Mouse (Mus musculus): Measurements from ENCODE around the gene Mrpl39. TPM values are rescaled to one million over a fixed set of nuclear protein-coding genes. Genes with fewer than 3 reads are reported as not detected.
A peak's percentile ranks its signal among the peaks of the same experiment; 100 is the strongest.

Gene Mrpl39
- polyA plus RNA-seq, 1 experiment from 2014 or later: 50.3 TPM

GRCm38 (mm10) chr16:84774761-84775231, 39.3 kb upstream of the Mrpl39 start:
- peaks cover 37% of the 10 kb centered on the region for H3K27me3 ChIP-seq (replicated peaks; ENCODE audit: control insufficient read depth, insufficient read depth, low read length)
- H3K9me3 ChIP-seq (ENCODE audit: control insufficient read depth, low read length): no peaks in the 10 kb centered on the region
- H3K36me3 ChIP-seq (ENCODE audit: control insufficient read depth, insufficient read depth, low read length): no peaks in the 10 kb centered on the region
- no peak for ATAC-seq (replicated peaks; ENCODE audit: low FRiP score)
- peak overlapping the region; percentile 54 for H3K4me3 ChIP-seq (ENCODE audit: low read depth, low read length)
- peak overlapping the region; percentile 91 for H3K4me2 ChIP-seq
- WGBS: 4% methylated on average over 23 of the region's 23 CpGs
- H3K4me1 ChIP-seq (replicated peaks; ENCODE audit: control insufficient read depth, insufficient read depth, low read length): no peaks in the 10 kb centered on the region
- H3K9ac ChIP-seq (ENCODE audit: low read depth, low read length): no peak overlapping the region; the same call in 1 of the 2 replicates
- DNase-seq (ENCODE audit: low spot score): peak; percentile 46
- no peak overlapping the region for H3K27ac ChIP-seq (ENCODE audit: low read depth, low read length)

- Histone ChIP-seq H3K36me3 (ENCODE audit: control insufficient read depth, insufficient read depth, low read length) (no peaks in the 10 kb centered on the region), H3K9ac (ENCODE audit: low read depth, low read length) (peak within 1 kb of the TSS; percentile 35; the same call in 1 of the 2 replicates), H3K4me1 (replicated peaks; ENCODE audit: control insufficient read depth, insufficient read depth, low read length) (no peaks in the 10 kb centered on the region), H3K27me3 (replicated peaks; ENCODE audit: control insufficient read depth, insufficient read depth, low read length) (peaks cover 37% of the 10 kb centered on the region), H3K27ac (ENCODE audit: low read depth, low read length) (no peak within 1 kb of the TSS), H3K4me2 (peak within 1 kb of the TSS; percentile 91), H3K9me3 (ENCODE audit: control insufficient read depth, low read length) (no peaks in the 10 kb centered on the region), H3K4me3 (ENCODE audit: low read depth, low read length) (peak within 1 kb of the TSS; percentile 54)
- 1% methylated on average over 43 of the region's 43 CpGs for WGBS
- ATAC-seq (replicated peaks; ENCODE audit: low FRiP score) (peak; percentile 70), DNase-seq (ENCODE audit: low spot score) (peak; percentile 63)
These were observed 38.6 kb upstream of the Mrpl39 start, which contains the start of gene Jam2 for GRCm38 (mm10) chr16:84774003-84774703. Gene Jam2, plus strand, starts transcription at chr16:84774123.

GRCm38 (mm10) chr16:84773268-84773861, 37.8 kb upstream of the Mrpl39 start:
- no peaks in the 10 kb centered on the region for H3K4me1 ChIP-seq (replicated peaks; ENCODE audit: control insufficient read depth, insufficient read depth, low read length)
- DNase-seq (ENCODE audit: low spot score) (no peak), ATAC-seq (replicated peaks; ENCODE audit: low FRiP score) (no peak)
- peak overlapping the region; percentile 54 for H3K4me3 ChIP-seq (ENCODE audit: low read depth, low read length)
- peaks cover 37% of the 10 kb centered on the region for H3K27me3 ChIP-seq (replicated peaks; ENCODE audit: control insufficient read depth, insufficient read depth, low read length)
- 6% methylated on average over 15 of the region's 15 CpGs for WGBS
- peak overlapping the region; percentile 91 for H3K4me2 ChIP-seq
- no peaks in the 10 kb centered on the region for H3K9me3 ChIP-seq (ENCODE audit: control insufficient read depth, low read length)
- no peaks in the 10 kb centered on the region for H3K36me3 ChIP-seq (ENCODE audit: control insufficient read depth, insufficient read depth, low read length)
- no peak overlapping the region for H3K9ac ChIP-seq (ENCODE audit: low read depth, low read length)
- H3K27ac ChIP-seq (ENCODE audit: low read depth, low read length): no peak overlapping the region

GRCm38 (mm10) chr16:84772496-84773267, 37.1 kb upstream of the Mrpl39 start:
- ATAC-seq (replicated peaks; ENCODE audit: low FRiP score) (no peak), DNase-seq (ENCODE audit: low spot score) (no peak)
- Histone ChIP-seq H3K4me1 (replicated peaks; ENCODE audit: control insufficient read depth, insufficient read depth, low read length) (no peaks in the 10 kb centered on the region), H3K4me2 (no peak overlapping the region; the same call in 1 of the 2 replicates), H3K27me3 (replicated peaks; ENCODE audit: control insufficient read depth, insufficient read depth, low read length) (peaks cover 37% of the 10 kb centered on the region), H3K9me3 (ENCODE audit: control insufficient read depth, low read length) (no peaks in the 10 kb centered on the region), H3K36me3 (ENCODE audit: control insufficient read depth, insufficient read depth, low read length) (no peaks in the 10 kb centered on the region), H3K27ac (ENCODE audit: low read depth, low read length) (no peak overlapping the region), H3K9ac (ENCODE audit: low read depth, low read length) (no peak overlapping the region), H3K4me3 (ENCODE audit: low read depth, low read length) (no peak overlapping the region)
- 37% methylated on average over 8 of the region's 8 CpGs for WGBS

- DNase-seq (ENCODE audit: low spot score): no peak
- WGBS: 88% methylated on average over 2 of the region's 2 CpGs
These were observed 35.9 kb upstream of the Mrpl39 start for GRCm38 (mm10) chr16:84771461-84771860.

GRCm38 (mm10) chr16:84770891-84771290, 35.3 kb upstream of the Mrpl39 start:
- no peaks in the 10 kb centered on the region for H3K36me3 ChIP-seq (ENCODE audit: control insufficient read depth, insufficient read depth, low read length)
- no peak overlapping the region for H3K9ac ChIP-seq (ENCODE audit: low read depth, low read length)
- H3K4me2 ChIP-seq: no peak overlapping the region
- H3K4me3 ChIP-seq (ENCODE audit: low read depth, low read length): no peak overlapping the region
- H3K9me3 ChIP-seq (ENCODE audit: control insufficient read depth, low read length): no peaks in the 10 kb centered on the region
- peaks cover 29% of the 10 kb centered on the region for H3K27me3 ChIP-seq (replicated peaks; ENCODE audit: control insufficient read depth, insufficient read depth, low read length)
- 66% methylated on average over 7 of the region's 7 CpGs for WGBS
- H3K27ac ChIP-seq (ENCODE audit: low read depth, low read length): no peak overlapping the region
- DNase-seq (ENCODE audit: low spot score): no peak
- H3K4me1 ChIP-seq (replicated peaks; ENCODE audit: control insufficient read depth, insufficient read depth, low read length): no peaks in the 10 kb centered on the region
- no peak for ATAC-seq (replicated peaks; ENCODE audit: low FRiP score)

More at GRCm38 (mm10) chr16:84771461-84771860, 35.9 kb upstream of the Mrpl39 start:
- ATAC-seq (replicated peaks; ENCODE audit: low FRiP score): no peak
- Histone ChIP-seq H3K27ac (ENCODE audit: low read depth, low read length) (no peak overlapping the region), H3K27me3 (replicated peaks; ENCODE audit: control insufficient read depth, insufficient read depth, low read length) (peaks cover 35% of the 10 kb centered on the region), H3K36me3 (ENCODE audit: control insufficient read depth, insufficient read depth, low read length) (no peaks in the 10 kb centered on the region), H3K4me3 (ENCODE audit: low read depth, low read length) (no peak overlapping the region), H3K4me1 (replicated peaks; ENCODE audit: control insufficient read depth, insufficient read depth, low read length) (no peaks in the 10 kb centered on the region), H3K9ac (ENCODE audit: low read depth, low read length) (no peak overlapping the region), H3K4me2 (no peak overlapping the region), H3K9me3 (ENCODE audit: control insufficient read depth, low read length) (no peaks in the 10 kb centered on the region)

- ATAC-seq (replicated peaks; ENCODE audit: low FRiP score): no peak
- 81% methylated on average over 19 of the region's 19 CpGs for WGBS
- H3K27me3 ChIP-seq (replicated peaks; ENCODE audit: control insufficient read depth, insufficient read depth, low read length): peaks cover 19% of the 10 kb centered on the region
- no peak overlapping the region for H3K27ac ChIP-seq (ENCODE audit: low read depth, low read length)
- H3K4me2 ChIP-seq: no peak overlapping the region
- DNase-seq (ENCODE audit: low spot score): no peak
- H3K9ac ChIP-seq (ENCODE audit: low read depth, low read length): no peak overlapping the region
- H3K4me3 ChIP-seq (ENCODE audit: low read depth, low read length): no peak overlapping the region
- no peaks in the 10 kb centered on the region for H3K9me3 ChIP-seq (ENCODE audit: control insufficient read depth, low read length)
- no peaks in the 10 kb centered on the region for H3K4me1 ChIP-seq (replicated peaks; ENCODE audit: control insufficient read depth, insufficient read depth, low read length)
- no peaks in the 10 kb centered on the region for H3K36me3 ChIP-seq (ENCODE audit: control insufficient read depth, insufficient read depth, low read length)
These were observed 34.3 kb upstream of the Mrpl39 start for GRCm38 (mm10) chr16:84769619-84770464.

GRCm38 (mm10) chr16:84769182-84769581, 33.6 kb upstream of the Mrpl39 start:
- DNase-seq (ENCODE audit: low spot score) (no peak), ATAC-seq (replicated peaks; ENCODE audit: low FRiP score) (no peak)
- WGBS: 71% methylated on average over 4 of the region's 4 CpGs
- Histone ChIP-seq H3K9me3 (ENCODE audit: control insufficient read depth, low read length) (no peaks in the 10 kb centered on the region), H3K9ac (ENCODE audit: low read depth, low read length) (no peak overlapping the region), H3K4me1 (replicated peaks; ENCODE audit: control insufficient read depth, insufficient read depth, low read length) (no peaks in the 10 kb centered on the region), H3K36me3 (ENCODE audit: control insufficient read depth, insufficient read depth, low read length) (no peaks in the 10 kb centered on the region), H3K4me3 (ENCODE audit: low read depth, low read length) (no peak overlapping the region), H3K27ac (ENCODE audit: low read depth, low read length) (no peak overlapping the region), H3K27me3 (replicated peaks; ENCODE audit: control insufficient read depth, insufficient read depth, low read length) (peaks cover 12% of the 10 kb centered on the region), H3K4me2 (no peak overlapping the region)
